Mouse (Mus musculus) gastrocnemius, postnatal 36 days (tissue): ENCODE measurements around the gene Etl4. TPM values are rescaled to one million over a fixed set of nuclear protein-coding genes. Genes with fewer than 3 reads are reported as not detected.

Experiments
- DNase-seq, 2 experiments: peaks; one replicate each; pipeline ENCODE4 v3.0.0; 2022
- intact Hi-C: fragments of 180-260 bp; cut with DNase I; formaldehyde crosslinking; loops from one replicate; pipeline ENCODE4 v1.15.1; 2025
- total RNA-seq, 2 experiments: library from RNA; stranded (reverse); gene quantifications; 2 replicates each; pipeline ENCODE4 v1.2.3; 2021

Etl4 gene
- total RNA-seq, 2 experiments from 2014 or later, result 50.1 to 52.0 TPM

DNA sequence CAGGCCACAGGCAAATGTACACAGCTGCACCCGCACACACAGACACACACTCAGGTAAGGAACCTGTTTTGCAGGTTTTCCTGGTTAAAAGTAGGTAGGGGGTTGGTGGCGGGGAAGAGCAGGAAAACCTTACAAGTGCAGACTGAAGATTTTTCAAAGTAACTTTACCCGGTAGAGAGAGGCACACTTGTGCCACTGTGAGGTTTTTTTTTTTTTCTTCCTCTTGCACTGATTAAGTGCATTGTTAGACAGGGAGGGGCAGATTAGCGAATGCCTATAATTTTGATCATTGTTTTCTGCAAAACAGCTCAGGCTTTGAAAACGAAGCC, 637.7 kb downstream of the Etl4 start:
- intact Hi-C loops, result no loop called here
- no peak for DNase-seq

DNA sequence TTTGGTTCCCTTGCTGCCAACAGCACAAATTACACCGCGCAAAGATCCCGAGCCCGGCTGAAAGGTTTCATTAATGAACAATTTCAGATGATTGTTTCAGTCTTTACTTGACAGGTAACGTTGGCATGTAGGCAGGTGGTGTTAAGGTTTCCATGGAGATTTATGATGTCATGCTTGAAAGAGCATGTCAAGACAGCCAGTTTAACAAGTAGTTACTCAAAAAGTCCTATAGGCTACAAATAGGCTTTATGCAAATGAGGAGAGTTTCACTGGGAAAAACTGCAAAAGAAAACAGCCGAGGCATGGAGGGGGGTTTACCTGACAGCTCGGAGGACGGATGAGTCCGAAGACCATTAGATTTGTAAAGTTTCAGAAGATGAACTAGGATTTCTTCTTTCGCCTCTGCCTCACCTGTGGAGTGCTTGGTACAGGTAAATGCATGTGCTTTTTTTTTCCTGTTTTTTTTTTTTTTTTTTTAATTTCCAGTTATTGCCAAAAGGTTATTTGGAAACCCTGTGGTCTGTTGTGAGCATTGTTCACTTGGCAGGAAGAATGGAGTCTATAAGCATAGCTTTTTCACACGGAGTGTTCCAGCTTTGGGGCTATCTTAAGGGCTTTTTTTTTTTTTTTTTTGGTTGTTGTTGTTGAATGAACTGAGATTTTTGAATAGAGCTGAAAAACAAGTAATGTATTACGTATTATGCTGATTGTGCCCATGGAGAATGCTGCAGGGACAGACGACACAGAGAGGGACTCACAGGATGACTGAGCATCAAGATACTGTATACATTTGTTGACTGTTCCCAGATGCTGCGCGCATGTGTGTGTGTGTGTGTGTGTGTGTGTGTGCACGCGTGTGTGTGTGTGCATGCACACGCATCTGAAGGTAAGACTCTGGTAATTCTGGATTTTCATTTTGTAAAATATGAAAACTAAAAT, 638.4 kb downstream of the Etl4 start:
- DNase-seq, result no peak
- intact Hi-C loops, result no loop called here

DNA sequence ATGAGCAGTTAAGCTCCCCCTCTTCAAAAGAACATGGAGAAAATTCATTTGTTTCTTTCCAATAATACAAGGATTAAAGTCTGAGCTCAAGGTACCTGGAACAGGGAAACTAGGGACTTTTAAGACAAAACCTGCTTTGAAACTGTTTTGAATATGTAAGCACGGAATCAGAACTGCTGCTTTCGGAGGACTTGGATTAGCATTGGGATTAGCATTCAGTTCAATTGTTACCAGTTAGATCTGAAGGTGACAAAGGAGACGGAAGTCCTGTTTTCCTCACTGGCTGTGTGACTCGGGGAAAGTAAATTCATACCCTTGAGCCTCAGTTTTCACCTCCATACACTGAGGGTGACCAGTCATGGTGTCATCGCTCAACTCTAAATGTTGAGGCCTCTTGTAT, 639.5 kb downstream of the Etl4 start:
- intact Hi-C loops, result no loop called here
- no peak for DNase-seq

GRCm38 (mm10) chr2:20549996-20550395, 640.4 kb downstream of the Etl4 start:
- no peak for DNase-seq
- intact Hi-C loops, result no loop called here

DNA sequence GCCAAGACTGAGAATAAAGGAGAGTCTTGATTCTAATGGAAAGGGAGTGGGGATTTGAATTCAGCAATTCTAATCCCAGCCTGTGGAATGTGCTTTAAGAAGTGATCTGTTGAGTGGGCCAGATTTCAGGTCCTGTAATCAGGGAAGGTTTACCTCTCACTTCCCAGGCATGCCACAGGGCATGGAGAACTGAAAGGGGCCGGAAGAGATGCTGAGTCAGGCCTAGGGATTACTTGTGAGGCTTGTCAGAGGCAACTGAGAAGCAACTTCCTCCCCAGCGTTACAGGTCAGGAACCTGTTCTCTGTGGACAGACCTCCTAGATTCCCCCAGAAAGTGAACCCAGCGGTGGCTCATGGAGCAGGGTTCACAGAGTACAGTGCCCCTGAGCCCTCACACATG, 646.1 kb downstream of the Etl4 start:
- intact Hi-C loops, result no loop called here
- DNase-seq, result no peak

GRCm38 (mm10) chr2:20559083-20559482, 649.5 kb downstream of the Etl4 start:
- no peak for DNase-seq
- intact Hi-C loops, result no loop called here

DNA sequence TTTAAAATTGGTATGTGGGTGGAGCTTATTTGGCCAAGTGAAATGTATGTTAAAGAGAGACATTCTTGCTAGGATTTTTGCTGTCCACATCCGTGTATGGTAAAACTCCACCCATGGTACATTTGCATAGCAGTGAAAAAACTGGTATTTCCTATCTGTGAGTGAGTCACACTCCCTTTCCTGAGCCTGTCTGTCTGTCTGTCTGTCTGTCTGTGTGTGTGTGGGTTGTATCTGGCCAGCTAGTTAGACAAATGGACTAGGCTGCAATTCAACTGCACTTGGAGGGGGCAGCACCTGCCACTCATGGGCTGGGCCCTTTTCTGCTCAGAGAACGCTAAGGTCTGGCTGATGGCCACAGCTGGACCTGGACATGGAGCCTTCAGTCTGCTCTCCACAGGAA, 650.1 kb downstream of the Etl4 start:
- intact Hi-C loops, result no loop called here

GRCm38 (mm10) chr2:20560581-20560980, 651.0 kb downstream of the Etl4 start:
- intact Hi-C loops, result no loop called here
- DNase-seq, result no peak

More for the DNA sequence above, 650.1 kb downstream of the Etl4 start:
- DNase-seq, result no peak

DNA sequence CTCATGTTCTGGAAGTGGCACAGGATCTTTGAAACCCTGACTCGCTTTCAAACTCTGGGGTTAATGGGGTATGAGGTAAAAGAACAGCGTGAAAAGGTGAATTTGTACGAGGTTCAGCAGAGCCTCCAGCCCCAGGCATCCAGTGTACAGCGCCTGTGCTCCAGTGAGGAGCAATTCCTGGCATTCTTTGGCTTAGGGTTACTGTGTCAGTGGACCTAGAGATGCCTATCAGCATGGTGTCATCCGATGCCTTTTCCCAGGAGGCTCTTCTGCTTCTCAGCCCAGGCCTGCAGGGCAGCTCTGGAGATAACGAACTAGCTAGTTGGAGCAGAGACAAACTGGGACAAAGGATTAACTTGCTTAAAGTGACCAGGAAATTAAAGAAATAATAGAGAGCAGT, 653.5 kb downstream of the Etl4 start:
- DNase-seq, result no peak
- intact Hi-C loops, result no loop called here

DNA sequence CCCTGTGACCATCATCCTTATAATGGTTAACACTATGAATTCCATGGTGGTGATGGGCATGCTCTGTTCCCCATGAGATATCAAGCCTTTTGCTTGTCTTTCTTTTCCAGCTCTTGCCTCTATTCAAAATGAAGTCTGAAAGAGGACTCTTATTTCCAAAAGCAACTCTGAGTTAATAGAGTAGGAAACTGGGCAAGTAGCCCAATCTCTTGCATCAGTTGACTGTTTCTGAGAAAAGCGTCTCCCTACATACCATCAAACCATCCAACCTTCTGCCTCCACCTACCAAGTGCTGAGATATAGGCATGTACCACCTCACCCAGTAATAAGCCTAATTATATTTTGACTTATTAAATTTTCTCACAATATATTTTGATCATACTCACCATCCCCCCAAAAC, 658.9 kb downstream of the Etl4 start:
- DNase-seq, result no peak
- intact Hi-C loops, result no loop called here

DNA sequence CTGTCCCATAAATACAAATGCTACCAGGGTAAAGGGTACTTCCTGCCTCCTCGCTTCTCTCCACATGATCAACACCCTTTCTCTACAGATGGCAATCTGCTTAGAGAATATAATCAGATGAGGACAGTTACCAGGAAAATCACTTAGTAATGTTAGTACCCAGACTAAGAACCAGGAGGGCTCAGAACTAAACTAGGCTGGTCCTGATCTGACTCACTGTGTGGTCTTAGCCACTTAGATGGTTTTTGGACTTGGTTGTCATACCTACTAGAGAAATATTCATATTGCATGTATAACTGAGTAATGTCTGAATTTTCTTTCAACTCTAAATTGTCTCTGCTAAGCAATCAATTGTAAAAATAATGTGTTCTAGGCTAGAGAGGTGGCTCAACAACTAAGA, 662.4 kb downstream of the Etl4 start:
- intact Hi-C loops, result no loop called here
- no peak for DNase-seq

DNA sequence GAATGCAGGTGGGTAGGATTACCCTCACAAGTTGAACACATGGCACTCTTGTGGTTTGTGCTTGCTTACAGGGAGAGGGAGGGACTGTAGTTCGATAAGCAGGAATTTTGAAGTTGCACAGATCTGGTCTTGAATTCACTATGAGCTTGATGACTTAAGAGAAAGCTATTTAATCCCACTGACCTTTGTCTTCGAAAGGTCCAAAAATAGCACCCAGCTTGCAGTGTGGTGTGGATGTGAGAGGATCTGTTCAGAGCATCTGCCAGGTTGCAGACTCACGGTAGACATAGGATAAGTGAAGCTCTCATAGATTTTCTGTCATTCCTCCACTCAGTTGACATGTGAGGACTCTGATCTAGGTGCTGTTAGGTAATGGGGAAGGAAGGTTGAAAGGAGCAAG, 670.8 kb downstream of the Etl4 start:
- DNase-seq, result no peak
- intact Hi-C loops, result no loop called here

GRCm38 (mm10) chr2:20583032-20583431, 673.5 kb downstream of the Etl4 start:
- DNase-seq, result no peak
- intact Hi-C loops, result no loop called here

DNA sequence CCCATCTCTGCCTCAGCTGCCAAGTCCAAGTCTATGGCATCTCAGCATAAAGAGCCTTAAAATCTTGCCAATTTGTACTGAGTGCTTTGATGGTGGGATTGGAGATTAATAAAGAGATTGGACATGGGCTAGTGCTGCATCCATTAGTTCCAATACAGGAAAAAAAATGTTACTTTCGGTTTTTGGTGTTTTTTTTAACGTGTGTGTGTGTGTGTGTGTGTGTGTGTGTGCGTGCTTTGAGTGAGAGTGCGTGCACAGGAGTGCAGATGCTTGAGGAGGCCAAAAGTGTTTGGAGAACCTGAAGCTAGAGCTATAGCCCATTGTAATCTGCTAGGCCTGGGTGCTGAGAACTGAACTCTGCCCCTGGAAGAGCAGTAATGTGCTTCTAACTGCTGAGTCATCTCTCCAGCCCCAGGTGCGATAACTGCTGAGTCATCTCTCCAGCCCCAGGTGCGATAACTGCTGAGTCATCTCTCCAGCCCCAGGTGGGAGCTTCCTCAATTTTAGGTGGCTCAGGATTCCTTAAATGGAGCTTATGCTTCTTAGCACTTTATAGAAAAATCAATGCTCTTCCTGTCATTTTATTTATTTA, 674.1 kb downstream of the Etl4 start:
- intact Hi-C loops, result no loop called here

GRCm38 (mm10) chr2:20587913-20588312, 678.3 kb downstream of the Etl4 start:
- no peak for DNase-seq

More for the DNA sequence above, 674.1 kb downstream of the Etl4 start:
- DNase-seq, result no peak

GRCm38 (mm10) chr2:20588631-20589030, 679.1 kb downstream of the Etl4 start:
- DNase-seq, result no peak
- intact Hi-C loops, result no loop called here

More at GRCm38 (mm10) chr2:20587913-20588312, 678.3 kb downstream of the Etl4 start:
- intact Hi-C loops, result no loop called here

GRCm38 (mm10) chr2:20594129-20594528, 684.5 kb downstream of the Etl4 start:
- intact Hi-C loops, result no loop called here
- DNase-seq, result no peak

GRCm38 (mm10) chr2:20595000-20595399, 685.4 kb downstream of the Etl4 start:
- DNase-seq, result no peak
- intact Hi-C loops, result no loop called here

DNA sequence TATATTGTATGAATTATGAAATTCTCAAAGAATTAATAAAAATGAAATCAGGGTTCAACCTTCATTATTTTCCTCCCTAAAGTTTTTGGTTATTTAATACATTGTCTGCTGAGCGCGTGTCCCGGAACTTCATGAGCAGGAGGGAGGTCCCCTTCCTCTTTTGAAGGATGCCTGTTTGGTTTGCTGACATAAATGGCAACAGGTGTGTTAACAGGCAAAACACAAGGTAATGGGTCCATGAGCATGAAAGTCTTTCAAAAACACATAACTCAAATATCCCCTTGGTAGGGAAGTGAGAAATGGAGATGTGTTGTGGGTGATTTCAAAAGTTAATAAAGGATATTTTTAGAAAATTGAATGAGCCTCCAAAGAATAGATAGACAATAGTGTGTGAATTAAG, 687.0 kb downstream of the Etl4 start:
- DNase-seq, result no peak
- intact Hi-C loops, result no loop called here

DNA sequence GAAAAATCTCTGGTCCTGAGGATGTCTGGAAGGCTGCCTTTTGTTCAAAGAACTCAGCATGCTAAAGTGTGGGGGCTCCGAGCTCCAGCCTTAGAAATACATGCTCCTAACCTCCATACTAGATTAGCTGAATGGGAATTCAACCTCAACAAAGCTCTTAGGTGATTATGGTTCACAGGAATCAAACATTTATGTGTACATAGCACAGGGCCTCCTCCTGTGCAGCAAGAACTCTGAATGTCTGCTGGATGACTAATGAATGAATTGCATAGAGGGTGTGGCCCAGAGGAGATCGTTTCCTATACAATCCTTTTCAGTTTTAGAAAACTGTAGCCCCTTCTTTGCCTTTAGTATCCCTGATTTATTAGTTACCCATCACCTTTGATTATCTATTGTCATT, 687.6 kb downstream of the Etl4 start:
- intact Hi-C loops, result no loop called here

GRCm38 (mm10) chr2:20602656-20603055, 693.1 kb downstream of the Etl4 start:
- DNase-seq, result no peak
- intact Hi-C loops, result no loop called here

More for the DNA sequence above, 687.6 kb downstream of the Etl4 start:
- no peak for DNase-seq

DNA sequence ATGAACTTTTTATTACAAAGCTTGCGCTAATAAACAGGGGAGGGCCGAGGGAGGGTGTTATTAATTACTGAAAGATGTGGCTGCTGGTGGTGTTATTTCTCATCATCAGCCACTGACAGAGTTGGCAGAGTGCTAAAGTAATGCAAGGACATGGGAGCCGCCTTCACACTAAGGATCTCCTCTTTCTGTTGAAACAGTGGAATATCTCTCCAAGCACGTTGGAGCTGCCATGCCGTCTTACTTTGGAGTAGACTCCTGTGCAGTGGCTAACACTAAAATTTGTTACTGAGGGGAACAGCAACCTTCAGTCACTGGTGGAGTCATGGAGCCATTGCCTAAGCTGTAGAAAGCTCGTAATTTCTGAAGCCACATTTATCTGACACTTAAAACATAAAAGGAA, 694.0 kb downstream of the Etl4 start:
- intact Hi-C loops, result no loop called here

More for the DNA sequence above, 694.0 kb downstream of the Etl4 start:
- DNase-seq, result no peak
